Mouse (Mus musculus) spleen, adult 2 months (tissue): Measurements from ENCODE around the gene Tmem204.

ENCODE experiments used
- CTCF ChIP-seq: fragments of 200-500 bp; IDR thresholded peaks from 2 replicates; pipeline ENCODE4 v1.5.1; 2011; ENCODE audit warnings: mild to moderate bottlenecking, inconsistent platforms; ENCODE audit not compliant: insufficient read depth, insufficient read length, insufficient replicate concordance; ENCODE audit errors: extremely low read depth
- POLR2A ChIP-seq: fragments of 200-500 bp; IDR thresholded peaks from 2 replicates; pipeline ENCODE4 v1.6.1; 2011; ENCODE audit warnings: low read depth, low read length, inconsistent platforms

GRCm38 (mm10) chr17:25080210-25080609 lies 3.2 kb downstream of the Tmem204 start:
- no peak for TF ChIP-seq CTCF
- TF ChIP-seq POLR2A = no peak
